Mouse (Mus musculus): ENCODE results near the gene Fance. TPM values are rescaled to one million over a fixed set of nuclear protein-coding genes. Genes with fewer than 3 reads are reported as not detected.
"Not testable (repeated sequence)": the region's sequence is repeated elsewhere in the genome, so short reads cannot be mapped to it uniquely, and the experiment has no call there.

The Fance gene
- polyA plus RNA-seq, 1 experiment from 2014 or later = 28.3 TPM

DNA sequence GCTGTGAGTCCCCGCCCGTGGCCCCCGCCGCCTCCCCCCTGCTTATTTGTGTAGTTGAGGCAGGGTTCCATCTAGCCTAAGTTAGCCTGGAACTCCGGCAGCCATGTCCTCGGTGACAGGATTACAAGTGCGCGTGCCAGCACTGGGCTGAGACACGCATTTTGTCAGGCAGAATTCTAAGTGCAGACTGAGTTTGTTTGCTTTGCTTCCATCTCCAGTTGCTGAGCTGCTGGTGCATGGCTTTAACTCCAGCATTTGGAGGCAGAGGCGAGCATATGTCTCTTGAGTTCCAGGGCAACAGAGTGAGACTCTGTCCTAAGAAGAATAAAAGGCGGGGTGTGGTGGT, 534 bp downstream of the Fance start:
- H3K36me3 ChIP-seq = peaks cover 30% of the 10 kb centered on the region
- H3K4me1 ChIP-seq = peaks cover 24% of the 10 kb centered on the region
- H3K4me3 ChIP-seq = peak overlapping the region; percentile 77
- 1% methylated on average over 11 of the region's 11 CpGs for WGBS
- peak; percentile 12 for ATAC-seq (ENCODE audit: low FRiP score)
- H3K27me3 ChIP-seq = no peaks in the 10 kb centered on the region
- peak overlapping the region; percentile 85 for H3K4me2 ChIP-seq (replicated peaks)
- no peaks in the 10 kb centered on the region for H3K9me3 ChIP-seq (replicated peaks)
- H3K27ac ChIP-seq = peak overlapping the region; percentile 79
- H3K9ac ChIP-seq = peak overlapping the region; percentile 85

DNA sequence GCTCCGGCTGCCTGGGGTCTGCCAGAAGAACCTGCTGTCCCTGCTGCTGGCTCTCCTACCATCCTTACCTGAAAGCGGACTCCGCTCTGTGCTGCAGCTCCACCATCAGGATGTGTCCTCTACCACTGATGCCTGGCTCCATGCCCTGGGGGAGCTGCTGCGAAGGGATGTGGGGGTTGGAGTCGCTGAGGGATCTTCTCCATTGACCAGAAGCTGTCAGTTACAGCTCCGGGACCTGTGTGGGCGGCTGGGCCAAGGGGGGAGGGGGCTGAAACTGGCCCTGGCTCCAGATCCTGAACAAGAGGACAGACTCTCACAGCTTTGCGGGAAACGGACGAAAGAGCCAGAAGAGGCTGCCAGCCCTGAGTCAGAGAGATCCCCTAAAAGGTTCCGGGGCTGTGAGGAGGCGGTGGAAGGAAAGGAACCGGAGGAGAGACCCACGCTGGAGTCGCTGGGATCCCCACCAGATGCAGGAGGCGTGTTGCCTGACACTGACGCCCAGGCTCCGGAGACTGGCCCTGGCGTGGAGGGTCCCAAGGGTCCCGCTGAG, 2.4 kb downstream of the Fance start:
- H3K9ac ChIP-seq = peak overlapping the region; percentile 27; the same call in 1 of the 2 replicates
- no peak overlapping the region for H3K27ac ChIP-seq

DNA sequence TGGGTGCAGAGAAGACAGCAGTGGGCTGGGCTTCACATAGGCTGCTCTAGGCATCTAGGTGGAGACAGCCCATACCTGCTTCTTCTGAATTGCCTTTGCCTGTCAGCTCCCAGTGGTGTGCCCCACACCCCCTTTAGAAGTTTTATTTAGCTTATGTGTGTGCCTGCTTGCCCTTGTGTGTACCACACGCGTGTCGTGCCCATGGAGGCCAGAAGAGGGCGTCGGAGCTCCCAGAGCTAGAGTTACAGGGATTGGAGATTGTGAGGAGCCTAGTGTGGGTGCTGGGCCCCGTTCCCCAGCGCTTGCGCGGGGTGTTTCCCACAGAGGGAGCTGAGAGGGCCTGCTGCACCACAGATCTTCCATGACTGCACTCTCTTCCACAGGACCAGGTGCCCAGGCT, 3.2 kb downstream of the Fance start:
- Histone ChIP-seq H3K9ac (no peak overlapping the region), H3K4me1 (peaks cover 24% of the 10 kb centered on the region), H3K27me3 (no peaks in the 10 kb centered on the region), H3K27ac (no peak overlapping the region), H3K4me3 (no peak overlapping the region), H3K36me3 (peaks cover 50% of the 10 kb centered on the region), H3K4me2 (replicated peaks) (no peak overlapping the region), H3K9me3 (replicated peaks) (no peaks in the 10 kb centered on the region)
- 93% methylated on average over 9 of the region's 9 CpGs for WGBS
- ATAC-seq (ENCODE audit: low FRiP score) = no peak

More for the DNA sequence above, 2.4 kb downstream of the Fance start:
- Histone ChIP-seq H3K4me1 (peaks cover 24% of the 10 kb centered on the region), H3K27me3 (no peaks in the 10 kb centered on the region), H3K9me3 (replicated peaks) (no peaks in the 10 kb centered on the region), H3K4me3 (no peak overlapping the region), H3K4me2 (replicated peaks) (0 out of 2 replicates have a peak overlapping the region, but pooled peaks have one; percentile 8), H3K36me3 (peaks cover 42% of the 10 kb centered on the region)
- WGBS = 72% methylated on average over 20 of the region's 20 CpGs
- no peak for ATAC-seq (ENCODE audit: low FRiP score)

DNA sequence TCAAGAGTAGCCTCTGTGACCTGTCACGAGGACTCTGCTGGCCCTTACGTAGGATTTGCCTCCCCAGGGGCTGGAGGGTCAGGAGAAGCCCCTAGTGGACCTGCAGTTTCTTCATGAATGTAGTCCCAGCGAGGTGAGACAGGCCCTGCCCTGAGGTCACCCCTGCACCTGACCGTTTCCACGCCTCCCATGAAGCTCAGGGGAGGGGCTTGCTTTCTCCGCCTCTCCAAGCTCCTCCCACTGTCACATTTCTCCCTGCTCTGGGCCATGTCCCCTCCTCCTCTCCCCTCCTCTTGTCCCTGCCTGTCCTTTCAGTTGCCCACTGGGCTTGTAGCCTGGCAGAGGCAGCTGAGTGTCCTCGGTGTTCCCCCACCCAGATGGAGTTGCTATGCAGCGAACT, 3.8 kb downstream of the Fance start:
- H3K27me3 ChIP-seq = no peaks in the 10 kb centered on the region
- no peak overlapping the region for H3K4me3 ChIP-seq
- H3K27ac ChIP-seq = no peak overlapping the region
- H3K9me3 ChIP-seq (replicated peaks) = no peaks in the 10 kb centered on the region
- no peak overlapping the region for H3K4me2 ChIP-seq (replicated peaks)
- peaks cover 56% of the 10 kb centered on the region for H3K36me3 ChIP-seq
- peaks cover 24% of the 10 kb centered on the region for H3K4me1 ChIP-seq
- H3K9ac ChIP-seq = no peak overlapping the region
- WGBS = 61% methylated on average over 8 of the region's 8 CpGs
- no peak for ATAC-seq (ENCODE audit: low FRiP score)

DNA sequence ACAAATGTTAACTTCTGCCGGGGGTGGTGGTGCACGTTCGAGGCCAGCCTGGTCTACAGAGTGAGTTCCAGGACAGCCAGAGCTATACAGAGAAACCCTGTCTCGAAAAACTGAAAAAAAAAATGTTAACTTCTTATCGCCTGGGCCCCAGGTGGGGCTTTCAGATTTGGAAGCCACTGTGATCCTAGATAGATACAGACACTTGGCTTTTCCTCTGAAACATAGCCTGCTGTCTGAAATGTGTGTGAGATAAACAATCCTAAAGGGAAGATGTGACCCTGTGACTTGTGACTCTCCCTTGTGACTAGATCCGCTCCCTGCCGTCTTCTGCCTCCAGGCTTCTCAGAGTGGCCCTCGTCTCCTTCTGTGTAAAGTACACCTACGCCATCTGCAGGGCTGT, 4.4 kb downstream of the Fance start:
- ATAC-seq (ENCODE audit: low FRiP score) = no peak
- Histone ChIP-seq H3K27ac (no peak overlapping the region), H3K4me3 (no peak overlapping the region), H3K36me3 (peaks cover 62% of the 10 kb centered on the region), H3K4me2 (replicated peaks) (no peak overlapping the region), H3K9ac (no peak overlapping the region), H3K9me3 (replicated peaks) (no peaks in the 10 kb centered on the region), H3K4me1 (peaks cover 22% of the 10 kb centered on the region), H3K27me3 (no peaks in the 10 kb centered on the region)
- 81% methylated on average over 9 of the region's 9 CpGs for WGBS

DNA sequence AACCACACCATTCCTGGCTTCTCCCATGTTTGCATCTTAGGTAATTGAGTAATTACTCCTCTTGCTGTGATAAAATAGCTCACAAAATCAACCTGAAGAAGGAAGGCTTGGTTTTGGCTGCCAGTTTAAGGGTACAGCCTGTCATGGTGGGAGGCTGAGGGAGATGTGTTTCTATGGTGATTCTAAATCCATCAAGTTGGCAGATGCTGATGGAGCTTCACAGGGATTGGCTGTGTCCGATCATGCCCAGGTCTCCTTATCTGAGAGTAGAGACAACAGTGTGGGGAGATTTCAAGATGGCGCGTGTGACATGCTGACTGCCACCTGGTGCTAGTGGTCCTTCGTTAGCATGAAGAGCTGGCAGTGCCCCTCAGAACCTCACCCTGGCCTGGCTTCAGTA, 8.4 kb downstream of the Fance start:
- H3K27me3 ChIP-seq = no peaks in the 10 kb centered on the region
- H3K4me3 ChIP-seq = no peak overlapping the region
- no peak for ATAC-seq (ENCODE audit: low FRiP score)
- H3K9me3 ChIP-seq (replicated peaks) = no peaks in the 10 kb centered on the region
- no peaks in the 10 kb centered on the region for H3K4me1 ChIP-seq
- no peak overlapping the region for H3K4me2 ChIP-seq (replicated peaks)
- WGBS = 92% methylated on average over 4 of the region's 4 CpGs
- peaks cover 55% of the 10 kb centered on the region for H3K36me3 ChIP-seq
- H3K9ac ChIP-seq = no peak overlapping the region
- no peak overlapping the region for H3K27ac ChIP-seq

DNA sequence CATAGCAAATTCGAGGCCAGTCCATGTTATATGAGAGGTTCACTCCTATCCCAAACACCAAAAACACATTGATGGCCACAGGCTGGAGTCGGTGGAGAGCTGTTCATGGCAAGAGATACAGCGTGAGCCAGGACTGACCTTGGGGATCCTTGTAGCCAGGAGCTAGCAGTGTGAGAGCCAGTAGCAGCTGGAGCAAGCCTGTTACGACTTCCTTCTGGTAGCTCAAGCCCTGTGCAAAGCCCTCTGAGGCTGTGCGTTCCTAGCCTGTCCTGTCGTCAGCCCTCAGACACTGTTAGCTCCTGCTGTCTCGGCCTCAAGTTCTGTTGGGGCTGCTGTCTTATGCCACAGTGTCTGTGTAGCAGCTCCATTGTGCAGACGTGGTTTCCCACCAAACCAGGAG, 10.5 kb downstream of the Fance start:
- no peak overlapping the region for H3K27ac ChIP-seq
- peaks cover 38% of the 10 kb centered on the region for H3K36me3 ChIP-seq
- H3K4me1 ChIP-seq = peaks cover 7% of the 10 kb centered on the region
- no peaks in the 10 kb centered on the region for H3K9me3 ChIP-seq (replicated peaks)
- WGBS = 92% methylated on average over 8 of the region's 8 CpGs
- H3K4me3 ChIP-seq = no peak overlapping the region
- ATAC-seq (ENCODE audit: low FRiP score) = no peak
- no peaks in the 10 kb centered on the region for H3K27me3 ChIP-seq
- no peak overlapping the region for H3K4me2 ChIP-seq (replicated peaks)
- no peak overlapping the region for H3K9ac ChIP-seq

DNA sequence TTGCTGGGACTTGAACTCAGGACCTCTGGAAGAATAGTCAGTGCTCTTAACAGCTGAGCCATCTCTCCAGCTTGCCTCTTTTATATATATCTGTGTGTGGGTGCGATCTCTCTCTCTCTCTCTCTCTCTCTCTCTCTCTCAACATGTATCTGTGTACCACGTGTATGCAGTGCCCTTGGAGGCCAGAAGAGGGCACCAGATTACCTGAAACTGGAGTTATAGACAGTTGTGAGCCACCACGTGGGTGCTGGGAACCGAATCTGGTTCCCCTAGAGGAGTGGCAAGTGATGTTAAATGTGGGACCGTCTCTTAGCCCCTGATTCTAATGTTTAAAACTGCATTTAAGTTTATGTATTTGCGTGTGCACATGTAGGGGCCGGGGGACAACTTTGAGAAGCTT, 11.1 kb downstream of the Fance start:
- H3K9me3 ChIP-seq (replicated peaks); H3K4me3 ChIP-seq; H3K4me2 ChIP-seq (replicated peaks); H3K27me3 ChIP-seq; H3K27ac ChIP-seq; ATAC-seq (ENCODE audit: low FRiP score); H3K9ac ChIP-seq: not testable (repeated sequence)
- H3K36me3 ChIP-seq = peaks cover 35% of the 10 kb centered on the region
- WGBS = 97% methylated on average over 7 of the region's 7 CpGs
- H3K4me1 ChIP-seq = peaks cover 11% of the 10 kb centered on the region

DNA sequence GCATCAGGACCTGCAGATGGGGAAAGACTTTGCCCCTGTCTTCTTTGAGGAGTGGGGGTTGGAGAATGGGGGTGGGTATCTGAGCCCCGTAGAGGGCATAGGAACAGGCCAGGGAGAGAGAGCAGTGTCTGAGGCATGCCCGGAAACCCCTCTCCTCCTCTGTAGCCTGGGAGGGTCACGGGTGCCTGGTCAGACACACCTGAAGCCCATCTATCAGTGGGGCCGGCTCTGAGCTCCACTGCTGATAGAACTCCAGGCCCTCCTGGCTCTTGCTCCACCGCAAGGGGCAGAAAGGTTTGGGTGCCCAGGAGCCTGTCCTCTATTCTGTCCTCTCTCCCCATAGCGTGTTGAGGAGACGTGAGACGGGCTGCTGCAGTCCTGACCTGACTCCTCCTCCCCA, 12.4 kb downstream of the Fance start:
- H3K9ac ChIP-seq = no peak overlapping the region
- H3K27me3 ChIP-seq = no peaks in the 10 kb centered on the region
- no peak overlapping the region for H3K4me3 ChIP-seq
- H3K36me3 ChIP-seq = peaks cover 30% of the 10 kb centered on the region
- peaks cover 19% of the 10 kb centered on the region for H3K4me1 ChIP-seq
- H3K9me3 ChIP-seq (replicated peaks) = no peaks in the 10 kb centered on the region
- no peak overlapping the region for H3K27ac ChIP-seq
- 94% methylated on average over 8 of the region's 8 CpGs for WGBS
- no peak for ATAC-seq (ENCODE audit: low FRiP score)
- H3K4me2 ChIP-seq (replicated peaks) = no peak overlapping the region

DNA sequence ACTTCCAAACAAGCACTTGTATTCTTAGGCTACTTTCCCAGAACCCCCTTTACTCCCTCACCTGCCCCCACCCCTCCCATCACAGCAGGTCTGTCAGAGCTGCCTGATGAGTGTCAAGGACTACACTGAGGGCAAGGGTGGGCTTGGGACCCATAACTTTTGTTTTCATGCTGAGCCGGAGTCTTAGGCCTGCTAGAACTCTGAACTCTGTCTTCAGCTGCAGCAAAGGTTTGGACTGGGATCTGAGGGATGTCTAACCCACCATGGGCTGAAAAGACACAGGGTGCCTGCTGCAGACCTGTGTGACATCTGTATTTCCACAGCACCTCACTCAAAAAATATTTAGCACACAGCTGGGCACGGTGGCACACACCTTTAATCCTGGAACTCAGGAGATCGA, 13.6 kb downstream of the Fance start:
- H3K9ac ChIP-seq = 0 out of 2 replicates have a peak overlapping the region, but pooled peaks have one; percentile 25
- ATAC-seq (ENCODE audit: low FRiP score) = no peak
- no peaks in the 10 kb centered on the region for H3K9me3 ChIP-seq (replicated peaks)

DNA sequence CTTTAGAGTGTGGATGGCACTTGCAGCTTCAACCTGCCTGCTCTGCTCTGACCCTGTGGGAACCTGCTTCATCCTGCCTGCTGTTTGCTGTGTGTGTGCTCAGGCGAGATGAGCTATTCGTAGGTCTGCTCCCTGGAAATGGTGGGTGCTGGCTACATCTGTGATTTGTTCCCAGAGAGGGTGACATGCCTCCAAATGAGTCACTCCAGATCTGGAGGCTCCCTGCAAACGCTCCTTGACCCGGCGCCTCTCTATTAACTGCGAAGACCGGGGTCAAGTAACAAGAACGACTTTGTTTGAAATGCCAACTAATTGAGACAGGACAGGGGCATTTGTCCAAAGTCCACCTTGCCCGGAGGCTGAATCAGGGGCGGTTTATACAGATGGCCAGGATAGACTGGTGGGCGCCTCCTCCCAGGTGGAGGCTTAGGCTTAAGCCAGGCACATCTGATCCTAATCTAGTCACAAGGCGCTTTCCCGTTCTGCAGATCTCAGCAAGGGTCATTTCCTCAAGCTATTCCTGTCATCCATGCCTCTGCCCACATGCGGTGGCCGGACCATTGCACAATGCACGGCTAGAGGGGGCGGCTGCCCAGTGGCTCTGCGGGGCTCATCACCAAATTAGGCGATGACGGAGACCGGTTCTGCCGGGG, 14.5 kb downstream of the Fance start:
- Histone ChIP-seq H3K36me3 (peaks cover 19% of the 10 kb centered on the region), H3K27me3 (no peaks in the 10 kb centered on the region), H3K4me3 (peak overlapping the region; percentile 87), H3K9ac (peak overlapping the region; percentile 99), H3K4me2 (replicated peaks) (peak overlapping the region; percentile 92), H3K4me1 (peaks cover 23% of the 10 kb centered on the region), H3K27ac (peak overlapping the region; percentile 95), H3K9me3 (replicated peaks) (no peaks in the 10 kb centered on the region)
- WGBS = 12% methylated on average over 22 of the region's 22 CpGs
- peak; percentile 5 for ATAC-seq (ENCODE audit: low FRiP score)

More for the DNA sequence above, 13.6 kb downstream of the Fance start:
- Histone ChIP-seq H3K36me3 (peaks cover 25% of the 10 kb centered on the region), H3K4me1 (peaks cover 23% of the 10 kb centered on the region), H3K27ac (no peak overlapping the region; the same call in 1 of the 2 replicates), H3K4me3 (no peak overlapping the region), H3K27me3 (no peaks in the 10 kb centered on the region), H3K4me2 (replicated peaks) (no peak overlapping the region)
- 73% methylated on average over 3 of the region's 3 CpGs for WGBS

DNA sequence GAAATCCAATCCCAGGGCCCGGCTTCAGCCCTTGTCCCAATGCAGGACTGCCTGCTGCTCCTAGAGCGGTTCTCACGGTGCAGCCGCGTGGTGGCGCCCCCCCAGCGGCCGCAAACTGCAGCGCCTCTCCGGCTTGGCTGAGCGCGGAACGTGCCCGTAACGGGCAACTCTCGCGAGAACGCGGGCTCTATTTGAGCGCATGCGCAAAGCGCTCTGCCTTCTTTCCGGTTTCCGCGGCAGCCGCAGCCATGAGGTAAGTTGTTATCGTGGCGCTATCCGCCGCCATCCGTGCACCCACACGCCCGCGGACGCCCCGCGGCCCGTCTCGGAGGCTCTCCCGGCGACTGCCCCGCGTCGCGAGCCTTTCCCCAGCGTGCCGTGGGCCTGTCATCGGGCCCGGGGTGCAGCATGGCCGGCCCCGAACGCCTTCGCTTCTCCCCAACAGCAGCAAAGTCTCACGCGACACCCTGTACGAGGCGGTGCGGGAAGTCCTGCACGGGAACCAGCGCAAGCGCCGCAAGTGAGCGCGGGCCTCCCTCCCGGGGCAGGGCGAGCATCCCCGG, 15.1 kb downstream of the Fance start, which contains the start of gene Rpl10a:
Gene Rpl10a (plus strand): TSS at position 106 of the 563 bp plus-strand sequence.
- Histone ChIP-seq H3K4me1 (peaks cover 29% of the 10 kb centered on the region), H3K27me3 (no peaks in the 10 kb centered on the region), H3K4me2 (replicated peaks) (peak within 1 kb of the TSS; percentile 92), H3K9ac (peak within 1 kb of the TSS; percentile 99), H3K27ac (peak within 1 kb of the TSS; percentile 95), H3K9me3 (replicated peaks) (no peaks in the 10 kb centered on the region), H3K36me3 (peaks cover 18% of the 10 kb centered on the region), H3K4me3 (peak within 1 kb of the TSS; percentile 87)
- WGBS = under 1% methylated on average over 65 of the region's 67 CpGs
- ATAC-seq (ENCODE audit: low FRiP score) = peak; percentile 90
